Mouse (Mus musculus): ENCODE results near the gene Lgi4. TPM values are rescaled to one million over a fixed set of nuclear protein-coding genes. Genes with fewer than 3 reads are reported as not detected.

Lgi4 gene
- polyA plus RNA-seq, 1 experiment from 2014 or later = 0.08 TPM

DNA sequence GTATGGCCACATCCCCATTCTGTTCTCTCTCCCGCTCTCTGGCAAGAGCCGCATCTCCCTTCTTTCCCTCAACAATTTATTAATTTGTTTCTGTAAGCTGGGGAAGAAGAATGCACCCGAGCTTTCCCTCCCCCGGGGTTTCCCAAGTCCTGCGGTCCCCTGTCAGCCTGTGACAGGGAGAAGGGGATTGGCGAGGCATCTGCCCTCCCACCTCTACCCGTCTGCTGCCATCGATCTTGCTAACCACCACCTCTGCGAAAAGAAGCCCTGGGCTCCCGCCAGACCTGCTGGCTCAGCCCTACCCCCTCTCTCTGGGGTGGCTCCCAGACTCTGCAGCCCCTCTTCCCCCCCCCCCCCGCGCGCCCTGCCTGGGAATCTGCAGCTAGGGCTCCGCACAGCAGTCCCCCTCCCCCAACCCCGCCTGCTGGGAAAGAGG is 9.3 kb upstream of the Lgi4 start:
- ATAC-seq (peak; percentile 51), DNase-seq (ENCODE audit: low spot score) (peak; percentile 61)
- H3K4me2 ChIP-seq (ENCODE audit: low read length) = peak overlapping the region; percentile 53
- peak overlapping the region; percentile 5; the same call in 1 of the 2 replicates for H3K27ac ChIP-seq (ENCODE audit: low read depth, low read length)
- peak overlapping the region; percentile 27 for H3K4me3 ChIP-seq (ENCODE audit: low read depth, low read length)
- H3K4me1 ChIP-seq (ENCODE audit: control insufficient read depth, insufficient read depth, low read length) = peaks cover 11% of the 10 kb centered on the region
- no peaks in the 10 kb centered on the region for H3K36me3 ChIP-seq (ENCODE audit: control insufficient read depth, insufficient read depth, low read length)
- H3K9me3 ChIP-seq (replicated peaks; ENCODE audit: control insufficient read depth, low read length) = no peaks in the 10 kb centered on the region
- WGBS = under 1% methylated on average over 12 of the region's 15 CpGs
- peak overlapping the region; percentile 38 for H3K9ac ChIP-seq (ENCODE audit: low read length)
- H3K27me3 ChIP-seq (replicated peaks; ENCODE audit: control insufficient read depth, insufficient read depth, low read length) = peaks cover 43% of the 10 kb centered on the region

DNA sequence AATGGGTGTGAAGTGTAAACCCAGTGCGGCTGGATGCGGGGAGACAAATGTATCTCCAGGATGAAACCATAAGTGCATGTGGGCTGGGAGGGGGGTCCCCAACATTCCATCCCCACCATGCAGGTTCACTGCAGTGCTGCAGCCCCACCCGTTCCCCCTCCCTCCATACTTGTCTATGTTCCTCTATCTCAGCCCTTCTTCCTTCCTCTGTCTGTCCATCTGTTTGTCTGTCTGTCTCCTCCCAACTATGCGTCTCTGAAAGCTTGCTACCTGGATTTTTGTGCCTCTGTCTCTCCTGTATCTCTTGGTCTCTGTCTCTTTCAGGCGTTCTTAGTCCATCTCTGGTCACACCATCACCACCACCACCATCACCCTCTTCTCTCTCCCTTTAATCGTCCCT is 8.7 kb upstream of the Lgi4 start:
- Histone ChIP-seq H3K4me2 (ENCODE audit: low read length) (peak overlapping the region; percentile 53), H3K27ac (ENCODE audit: low read depth, low read length) (no peak overlapping the region), H3K4me3 (ENCODE audit: low read depth, low read length) (peak overlapping the region; percentile 27), H3K27me3 (replicated peaks; ENCODE audit: control insufficient read depth, insufficient read depth, low read length) (peaks cover 43% of the 10 kb centered on the region), H3K9ac (ENCODE audit: low read length) (peak overlapping the region; percentile 38), H3K9me3 (replicated peaks; ENCODE audit: control insufficient read depth, low read length) (no peaks in the 10 kb centered on the region), H3K4me1 (ENCODE audit: control insufficient read depth, insufficient read depth, low read length) (peaks cover 11% of the 10 kb centered on the region), H3K36me3 (ENCODE audit: control insufficient read depth, insufficient read depth, low read length) (no peaks in the 10 kb centered on the region)
- ATAC-seq (0 out of 2 replicates have a peak, but pooled peaks have one; percentile 4), DNase-seq (ENCODE audit: low spot score) (no peak)
- WGBS = 1% methylated on average over 6 of the region's 6 CpGs

DNA sequence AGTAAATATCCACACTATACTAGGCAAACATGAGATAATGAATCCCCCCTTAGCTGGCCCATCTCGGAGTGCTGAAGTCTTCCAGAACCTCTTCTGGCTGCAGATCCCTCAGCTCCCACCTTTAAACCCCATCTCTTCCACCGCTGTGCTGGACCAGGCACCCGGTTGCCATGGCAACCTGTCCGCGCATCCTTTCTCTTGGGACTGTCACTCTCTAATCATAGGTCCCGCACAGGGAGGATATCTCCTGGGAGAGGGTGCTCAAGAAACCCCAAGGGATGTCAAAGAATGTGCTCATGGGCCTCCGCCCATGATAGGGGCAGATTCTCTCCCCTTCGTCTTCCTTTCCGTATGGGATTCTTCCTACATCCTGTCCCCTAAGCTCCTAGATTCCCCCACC is 8.2 kb upstream of the Lgi4 start:
- DNase-seq (ENCODE audit: low spot score) (peak; percentile 50), ATAC-seq (peak; percentile 17; the same call in 1 of the 2 replicates)
- Histone ChIP-seq H3K4me1 (ENCODE audit: control insufficient read depth, insufficient read depth, low read length) (peaks cover 11% of the 10 kb centered on the region), H3K4me3 (ENCODE audit: low read depth, low read length) (peak overlapping the region; percentile 27), H3K9ac (ENCODE audit: low read length) (peak overlapping the region; percentile 38), H3K36me3 (ENCODE audit: control insufficient read depth, insufficient read depth, low read length) (no peaks in the 10 kb centered on the region), H3K9me3 (replicated peaks; ENCODE audit: control insufficient read depth, low read length) (no peaks in the 10 kb centered on the region), H3K27me3 (replicated peaks; ENCODE audit: control insufficient read depth, insufficient read depth, low read length) (peaks cover 43% of the 10 kb centered on the region), H3K4me2 (ENCODE audit: low read length) (peak overlapping the region; percentile 53), H3K27ac (ENCODE audit: low read depth, low read length) (no peak overlapping the region)
- 1% methylated on average over 9 of the region's 9 CpGs for WGBS

DNA sequence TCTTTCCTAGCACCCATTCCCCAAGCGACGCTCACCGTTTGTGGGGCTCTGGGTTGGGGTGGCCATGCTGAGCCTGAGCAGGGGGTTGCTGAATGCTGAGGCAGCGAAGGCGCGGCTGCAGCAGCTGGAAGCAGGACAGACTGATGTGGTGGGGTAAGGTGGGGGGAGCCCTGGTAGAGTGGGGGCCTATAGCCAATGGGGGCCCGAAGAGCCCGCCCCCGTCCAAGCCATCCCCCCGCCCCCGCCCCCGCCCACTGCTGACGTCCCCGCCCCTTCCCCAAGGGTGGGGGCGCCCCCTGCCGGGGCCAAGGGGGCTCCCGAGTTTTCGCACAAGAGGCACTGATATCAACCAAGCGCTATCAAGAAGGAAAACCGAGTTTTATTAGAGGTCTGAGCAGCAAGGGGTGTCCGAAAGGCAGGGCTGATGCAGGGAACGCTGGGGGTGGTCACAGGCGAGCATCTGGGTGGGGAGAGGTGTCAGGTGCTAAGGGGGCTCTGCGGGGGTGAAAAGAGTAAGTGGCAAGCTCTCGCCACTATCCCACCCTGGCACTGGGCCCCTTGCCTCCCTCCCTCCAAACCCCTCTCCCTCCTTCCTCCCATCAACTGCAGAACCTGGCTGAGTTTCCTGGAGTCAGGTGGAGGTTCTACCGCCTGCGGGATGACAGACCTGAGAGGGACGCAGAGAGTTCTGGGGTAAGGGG is 7.7 kb upstream of the Lgi4 start, which contains the start of gene Fxyd7:
TSS of gene Fxyd7 (minus strand) at position 147 of the 701 bp plus-strand sequence.
- no peak for DNase-seq (ENCODE audit: low spot score)

DNA sequence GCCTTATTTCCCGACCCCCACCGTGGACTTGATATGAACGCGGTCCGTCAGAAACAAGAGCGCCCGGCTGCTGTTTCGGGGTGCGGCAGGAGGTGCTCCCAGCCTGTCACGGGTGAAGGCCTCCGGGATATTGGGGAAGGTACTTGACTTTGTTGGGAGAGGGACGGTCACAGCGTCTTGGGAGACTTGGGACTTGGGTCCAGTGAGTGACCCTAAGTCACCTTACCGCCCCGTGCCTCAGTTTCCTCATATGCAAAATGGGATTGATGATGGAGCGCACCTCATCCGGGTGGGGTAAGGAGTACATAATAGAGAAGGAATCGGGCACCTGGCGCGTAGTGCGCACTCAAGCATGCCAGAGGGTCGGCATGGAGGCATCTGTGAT is 6.9 kb upstream of the Lgi4 start:
- peak overlapping the region; percentile 11; the same call in 1 of the 2 replicates for H3K4me3 ChIP-seq (ENCODE audit: low read depth, low read length)
- H3K27ac ChIP-seq (ENCODE audit: low read depth, low read length) = no peak overlapping the region
- H3K4me2 ChIP-seq (ENCODE audit: low read length) = peak overlapping the region; percentile 34
- WGBS = 1% methylated on average over 22 of the region's 22 CpGs
- peaks cover 11% of the 10 kb centered on the region for H3K4me1 ChIP-seq (ENCODE audit: control insufficient read depth, insufficient read depth, low read length)
- no peak for DNase-seq (ENCODE audit: low spot score)
- H3K9ac ChIP-seq (ENCODE audit: low read length) = no peak overlapping the region
- H3K36me3 ChIP-seq (ENCODE audit: control insufficient read depth, insufficient read depth, low read length) = no peaks in the 10 kb centered on the region
- H3K27me3 ChIP-seq (replicated peaks; ENCODE audit: control insufficient read depth, insufficient read depth, low read length) = peaks cover 43% of the 10 kb centered on the region
- no peaks in the 10 kb centered on the region for H3K9me3 ChIP-seq (replicated peaks; ENCODE audit: control insufficient read depth, low read length)
- no peak; the same call in 1 of the 2 replicates for ATAC-seq

More for the DNA sequence above, 7.7 kb upstream of the Lgi4 start, which contains the start of gene Fxyd7:
- Histone ChIP-seq H3K9ac (ENCODE audit: low read length) (peak within 1 kb of the TSS; percentile 38), H3K4me1 (ENCODE audit: control insufficient read depth, insufficient read depth, low read length) (peaks cover 11% of the 10 kb centered on the region), H3K9me3 (replicated peaks; ENCODE audit: control insufficient read depth, low read length) (no peaks in the 10 kb centered on the region), H3K36me3 (ENCODE audit: control insufficient read depth, insufficient read depth, low read length) (no peaks in the 10 kb centered on the region), H3K27me3 (replicated peaks; ENCODE audit: control insufficient read depth, insufficient read depth, low read length) (peaks cover 43% of the 10 kb centered on the region), H3K4me2 (ENCODE audit: low read length) (peak within 1 kb of the TSS; percentile 53), H3K27ac (ENCODE audit: low read depth, low read length) (no peak within 1 kb of the TSS), H3K4me3 (ENCODE audit: low read depth, low read length) (peak within 1 kb of the TSS; percentile 27)
- 1% methylated on average over 27 of the region's 28 CpGs for WGBS
- peak; percentile 16; the same call in 1 of the 2 replicates for ATAC-seq

DNA sequence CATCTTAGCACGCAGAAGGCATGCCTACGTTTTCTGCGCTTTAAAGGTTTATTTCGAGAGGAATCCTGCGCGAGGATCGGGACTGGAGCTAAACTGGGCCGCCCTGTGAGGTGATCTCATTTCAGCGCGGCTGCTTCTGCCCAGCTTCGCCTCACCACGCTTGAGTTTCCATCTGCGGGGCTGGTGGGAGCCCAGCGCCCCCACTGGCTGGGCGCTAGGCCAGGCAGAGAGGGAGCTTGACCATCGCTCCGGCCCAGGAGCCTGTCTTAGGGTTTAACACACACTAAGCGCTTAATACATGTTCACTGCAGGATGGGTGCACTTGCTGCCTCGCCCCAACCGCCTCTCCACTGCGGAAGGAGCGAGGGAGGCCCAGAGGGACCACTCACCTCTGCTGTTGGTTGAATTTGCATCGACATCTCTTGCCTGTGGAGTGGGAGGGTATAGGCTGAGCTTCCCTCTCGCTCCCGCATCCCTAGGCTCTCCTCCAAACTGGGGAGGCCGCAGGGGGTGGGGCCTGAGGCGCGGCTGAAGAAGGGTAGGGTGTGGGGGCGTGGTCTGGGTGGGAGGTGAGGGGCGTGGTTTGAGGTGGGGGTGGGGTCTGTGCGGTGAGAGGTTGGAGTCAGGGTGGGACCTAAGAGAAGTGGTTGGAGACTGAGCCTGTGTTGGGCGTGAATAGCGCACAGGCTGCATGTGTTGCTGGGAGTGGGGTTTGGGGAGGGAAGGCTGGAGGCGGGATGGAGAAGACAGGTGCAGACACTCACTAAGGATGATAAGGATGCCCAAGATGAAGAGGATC is 6.3 kb upstream of the Lgi4 start:
- H3K36me3 ChIP-seq (ENCODE audit: control insufficient read depth, insufficient read depth, low read length) = no peaks in the 10 kb centered on the region
- peaks cover 43% of the 10 kb centered on the region for H3K27me3 ChIP-seq (replicated peaks; ENCODE audit: control insufficient read depth, insufficient read depth, low read length)
- H3K9ac ChIP-seq (ENCODE audit: low read length) = no peak overlapping the region
- WGBS = under 1% methylated on average over 33 of the region's 34 CpGs
- H3K4me2 ChIP-seq (ENCODE audit: low read length) = peak overlapping the region; percentile 34
- H3K27ac ChIP-seq (ENCODE audit: low read depth, low read length) = no peak overlapping the region
- H3K4me3 ChIP-seq (ENCODE audit: low read depth, low read length) = peak overlapping the region; percentile 11; the same call in 1 of the 2 replicates
- ATAC-seq = no peak; the same call in 1 of the 2 replicates
- no peaks in the 10 kb centered on the region for H3K9me3 ChIP-seq (replicated peaks; ENCODE audit: control insufficient read depth, low read length)
- peak; percentile 44 for DNase-seq (ENCODE audit: low spot score)
- peaks cover 11% of the 10 kb centered on the region for H3K4me1 ChIP-seq (ENCODE audit: control insufficient read depth, insufficient read depth, low read length)

DNA sequence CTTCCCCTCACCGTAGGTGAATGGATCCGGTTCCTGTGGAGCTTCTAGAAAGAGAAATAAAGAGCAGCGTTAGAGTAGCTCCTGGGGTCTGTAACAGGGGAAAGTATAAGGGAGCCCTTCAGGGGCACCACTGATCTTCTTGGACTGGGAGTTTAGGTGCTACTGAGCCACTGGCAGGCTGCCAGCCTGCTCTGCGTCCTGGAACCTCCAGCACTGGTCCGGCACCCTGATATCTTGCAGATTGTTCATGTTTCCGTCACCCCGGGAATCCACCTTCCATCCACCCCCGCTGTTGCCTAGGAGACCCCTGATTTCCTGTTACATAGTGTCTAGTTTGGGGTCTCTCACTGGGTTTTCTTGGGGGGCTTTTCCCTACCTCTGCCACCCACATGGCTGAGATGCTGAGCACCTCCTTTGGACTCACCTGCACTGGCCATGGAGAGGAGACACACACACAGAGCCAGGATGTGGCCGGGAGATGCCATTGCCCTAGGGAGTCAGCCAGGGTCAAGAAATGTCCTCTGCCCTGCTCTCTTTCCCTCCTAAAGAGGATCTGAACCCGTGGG is 5.2 kb upstream of the Lgi4 start:
- DNase-seq (ENCODE audit: low spot score) (no peak), ATAC-seq (no peak)
- no peak overlapping the region for H3K9ac ChIP-seq (ENCODE audit: low read length)
- no peak overlapping the region for H3K4me3 ChIP-seq (ENCODE audit: low read depth, low read length)
- H3K4me2 ChIP-seq (ENCODE audit: low read length) = no peak overlapping the region
- no peaks in the 10 kb centered on the region for H3K9me3 ChIP-seq (replicated peaks; ENCODE audit: control insufficient read depth, low read length)
- peaks cover 11% of the 10 kb centered on the region for H3K4me1 ChIP-seq (ENCODE audit: control insufficient read depth, insufficient read depth, low read length)
- H3K36me3 ChIP-seq (ENCODE audit: control insufficient read depth, insufficient read depth, low read length) = no peaks in the 10 kb centered on the region
- H3K27me3 ChIP-seq (replicated peaks; ENCODE audit: control insufficient read depth, insufficient read depth, low read length) = peaks cover 43% of the 10 kb centered on the region
- H3K27ac ChIP-seq (ENCODE audit: low read depth, low read length) = no peak overlapping the region
- WGBS = 28% methylated on average over 10 of the region's 10 CpGs

DNA sequence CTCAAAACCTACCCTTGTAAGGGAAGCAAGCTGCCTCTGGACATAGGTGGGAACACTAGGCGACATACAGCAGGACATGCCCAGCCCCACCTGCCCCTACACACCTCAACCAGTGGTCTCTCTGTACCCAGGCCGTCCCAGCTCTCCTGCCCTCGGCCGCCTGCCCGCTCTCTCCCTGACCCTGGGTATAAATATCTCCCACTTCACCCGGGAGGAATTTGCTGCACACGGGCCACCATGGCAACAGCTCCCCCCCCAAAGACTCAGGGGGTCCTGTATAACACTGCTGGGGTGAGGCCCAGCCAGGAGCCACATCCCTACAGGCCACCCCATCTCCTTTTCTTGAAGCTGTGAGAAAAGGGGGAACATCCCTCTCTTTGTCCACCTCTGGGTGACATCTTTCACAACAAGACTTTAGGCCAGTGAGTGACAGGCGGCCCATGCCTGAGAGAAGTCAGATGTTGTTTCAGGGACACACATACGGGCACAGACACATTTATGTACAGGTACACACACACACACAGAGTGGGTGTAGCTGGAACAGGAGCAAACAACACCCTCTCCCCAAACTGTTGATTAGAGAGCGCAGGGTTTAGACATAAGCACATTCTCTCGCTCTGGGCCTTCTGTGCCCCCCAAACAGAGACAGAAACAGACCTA is 4.4 kb upstream of the Lgi4 start:
- no peak overlapping the region for H3K4me2 ChIP-seq (ENCODE audit: low read length)
- DNase-seq (ENCODE audit: low spot score) = no peak

More for the DNA sequence above, 4.4 kb upstream of the Lgi4 start:
- Histone ChIP-seq H3K27ac (ENCODE audit: low read depth, low read length) (no peak overlapping the region), H3K4me1 (ENCODE audit: control insufficient read depth, insufficient read depth, low read length) (peaks cover 5% of the 10 kb centered on the region), H3K4me3 (ENCODE audit: low read depth, low read length) (no peak overlapping the region), H3K36me3 (ENCODE audit: control insufficient read depth, insufficient read depth, low read length) (no peaks in the 10 kb centered on the region), H3K27me3 (replicated peaks; ENCODE audit: control insufficient read depth, insufficient read depth, low read length) (peaks cover 43% of the 10 kb centered on the region), H3K9ac (ENCODE audit: low read length) (no peak overlapping the region; the same call in 1 of the 2 replicates), H3K9me3 (replicated peaks; ENCODE audit: control insufficient read depth, low read length) (no peaks in the 10 kb centered on the region)
- 32% methylated on average over 11 of the region's 11 CpGs for WGBS
- no peak for ATAC-seq

Data from forebrain, embryonic 14.5 days (tissue).